Mouse (Mus musculus) CH12.LX (cell line): Measurements from ENCODE around the gene Cacna2d2. TPM values are rescaled to one million over a fixed set of nuclear protein-coding genes. Genes with fewer than 3 reads are reported as not detected.

Experiments
- DNase-seq: peaks from one replicate; pipeline ENCODE4 v3.0.0-alpha.2; 2013; ENCODE audit errors: extremely low read depth
- H3K27ac ChIP-seq: 2 replicates; pipeline ENCODE4 v1.5.1; 2012; ENCODE audit warnings: low read depth, mild to moderate bottlenecking, control low read depth, moderate library complexity; ENCODE audit not compliant: insufficient read depth
- H3K27me3 ChIP-seq: replicated peaks from 2 replicates; pipeline ENCODE3; 2012; ENCODE audit warnings: inconsistent platforms
- H3K36me3 ChIP-seq, 2 experiments: replicated peaks in 1 of 2; 2 replicates each; pipeline versions ENCODE3 to v1.6.1; 2012; ENCODE audit warnings: inconsistent platforms in 1 of 2, low read length in 1 of 2, mild to moderate bottlenecking in 1 of 2, mixed read lengths in 1 of 2, moderate library complexity in 1 of 2; ENCODE audit not compliant: control insufficient read depth in 1 of 2, insufficient read depth in 1 of 2
- H3K4me1 ChIP-seq, 2 experiments: 2 replicates each; pipeline ENCODE4 v1.6.1; 2012; ENCODE audit warnings: inconsistent platforms in 1 of 2, moderate library complexity in 1 of 2; ENCODE audit not compliant: insufficient read depth in 2 of 2, control insufficient read depth in 1 of 2
- H3K4me2 ChIP-seq: 2 replicates; pipeline ENCODE4 v1.6.1; 2012; ENCODE audit warnings: low read depth, mild to moderate bottlenecking, control low read depth; ENCODE audit not compliant: poor library complexity, insufficient read depth, severe bottlenecking
- H3K4me3 ChIP-seq, 3 experiments: fragments of 150-350 bp in 1 of 3; sonication (generic) in 1 of 3; replicated peaks in 1 of 3; 2 replicates each; pipeline versions ENCODE3 to v1.5.1; 2011 to 2012; ENCODE audit warnings: low read depth in 2 of 3, low read length in 2 of 3, mild to moderate bottlenecking in 2 of 3, moderate library complexity in 2 of 3, control low read depth in 1 of 3, improper control_type of control experiment in 1 of 3, inconsistent platforms in 1 of 3, mixed read lengths in 1 of 3; ENCODE audit not compliant: poor library complexity in 1 of 3
- H3K79me2 ChIP-seq: replicated peaks from 2 replicates; pipeline ENCODE4 v1.6.1; 2012; ENCODE audit warnings: mild to moderate bottlenecking, moderate library complexity; ENCODE audit not compliant: control insufficient read depth, poor library complexity, insufficient read depth, severe bottlenecking; ENCODE audit errors: extremely low read depth
- H3K9ac ChIP-seq: 2 replicates; pipeline ENCODE4 v1.6.1; 2012; ENCODE audit warnings: low read depth, mild to moderate bottlenecking, control low read depth, moderate library complexity; ENCODE audit not compliant: insufficient read depth
- H3K9me3 ChIP-seq: replicated peaks from 2 replicates; pipeline ENCODE3; 2012; ENCODE audit warnings: low read length, inconsistent platforms, mixed read lengths
- BHLHE40 ChIP-seq: IDR thresholded peaks from 2 replicates; pipeline ENCODE4 v1.6.1; 2011; ENCODE audit warnings: mild to moderate bottlenecking, low read depth, low read length, improper control_type of control experiment
- CTCF ChIP-seq, 2 experiments: IDR thresholded peaks in 1 of 2; conservative IDR thresholded peaks in 1 of 2; 2 replicates each; pipeline ENCODE4 v1.5.1; 2011 to 2012; ENCODE audit warnings: low read depth in 2 of 2, low read length in 2 of 2, improper control_type of control experiment in 1 of 2, inconsistent platforms in 1 of 2, mild to moderate bottlenecking in 1 of 2, moderate library complexity in 1 of 2
- E2F4 ChIP-seq: IDR thresholded peaks from 2 replicates; pipeline ENCODE4 v1.6.1; 2011; ENCODE audit warnings: low read depth, low read length, improper control_type of control experiment; ENCODE audit not compliant: insufficient replicate concordance
- ETS1 ChIP-seq: conservative IDR thresholded peaks from 2 replicates; pipeline ENCODE4 v1.6.1; 2012; ENCODE audit warnings: low read depth, mild to moderate bottlenecking, inconsistent platforms, low read length, improper control_type of control experiment, moderate library complexity
- IRF4 ChIP-seq: IDR thresholded peaks from 2 replicates; pipeline ENCODE4 v1.6.1; 2014; ENCODE audit warnings: low read depth, mild to moderate bottlenecking, inconsistent platforms, low read length, improper control_type of control experiment
- KAT2A ChIP-seq: IDR thresholded peaks from 2 replicates; pipeline ENCODE4 v1.6.1; 2012; ENCODE audit warnings: low read length, improper control_type of control experiment, inconsistent platforms; ENCODE audit not compliant: insufficient replicate concordance
- MEF2A ChIP-seq: IDR thresholded peaks from 2 replicates; pipeline ENCODE4 v1.6.1; 2014; ENCODE audit warnings: low read depth, mild to moderate bottlenecking, inconsistent platforms, low read length, improper control_type of control experiment, borderline replicate concordance
- MYC ChIP-seq: IDR thresholded peaks from 2 replicates; pipeline ENCODE4 v1.6.1; 2011; ENCODE audit warnings: low read depth, mild to moderate bottlenecking, improper control_type of control experiment, low read length
- PAX5 ChIP-seq: IDR thresholded peaks from 2 replicates; pipeline ENCODE4 v1.6.1; 2012; ENCODE audit warnings: low read length, inconsistent platforms, mixed read lengths
- POLR2A ChIP-seq: IDR thresholded peaks from 2 replicates; pipeline ENCODE4 v1.6.1; 2011; ENCODE audit warnings: low read depth, mild to moderate bottlenecking, improper control_type of control experiment, low read length
- POLR2AphosphoS2 ChIP-seq: IDR thresholded peaks from 2 replicates; pipeline ENCODE4 v1.6.1; 2011; ENCODE audit warnings: low read depth, low read length, improper control_type of control experiment
- RAD21 ChIP-seq: IDR thresholded peaks from 2 replicates; pipeline ENCODE4 v1.6.1; 2011; ENCODE audit warnings: low read depth, mild to moderate bottlenecking, low read length, improper control_type of control experiment, moderate library complexity
- RCOR1 ChIP-seq: conservative IDR thresholded peaks from 2 replicates; pipeline ENCODE4 v1.6.1; 2012; ENCODE audit warnings: low read depth, mild to moderate bottlenecking, inconsistent platforms, low read length, improper control_type of control experiment
- SIN3A ChIP-seq: IDR thresholded peaks from 2 replicates; pipeline ENCODE4 v1.6.1; 2012; ENCODE audit warnings: low read length, improper control_type of control experiment, inconsistent platforms
- SMC3 ChIP-seq: IDR thresholded peaks from 2 replicates; pipeline ENCODE4 v1.6.1; 2011; ENCODE audit warnings: low read depth, low read length, improper control_type of control experiment
- TBP ChIP-seq: conservative IDR thresholded peaks from 2 replicates; pipeline ENCODE4 v1.6.1; 2011; ENCODE audit warnings: low read depth, low read length, improper control_type of control experiment
- USF2 ChIP-seq: conservative IDR thresholded peaks from 2 replicates; pipeline ENCODE4 v1.6.1; 2011; ENCODE audit warnings: low read depth, low read length, improper control_type of control experiment
- ZMIZ1 ChIP-seq: IDR thresholded peaks from 2 replicates; pipeline ENCODE4 v1.6.1; 2012; ENCODE audit warnings: low read depth, mild to moderate bottlenecking, inconsistent platforms, low read length, improper control_type of control experiment
- dilution Hi-C: fragments of 300-500 bp; cut with MboI; formaldehyde crosslinking; loops from 2 replicates; pipeline ENCODE4 v1.14.3; 2020; ENCODE audit warnings: low sequenced_read_pairs; ENCODE audit not compliant: extremely low pct_unique_long_range_greater_than_20kb, extremely low pct_ligation_motif_present
- in situ Hi-C: fragments of 300-500 bp; cut with MboI; formaldehyde crosslinking; loops from 3 replicates; pipeline ENCODE4 v1.14.3; 2019; ENCODE audit warnings: low sequenced_read_pairs, low pct_ligation_motif_present, low pct_unique_long_range_greater_than_20kb, mixed read lengths
- polyA plus RNA-seq: library from polyadenylated mRNA; unstranded; fragments of >175 nt; gene quantifications from 2 replicates; pipeline ENCODE4 v1.2.1, GENCODE M21; 2012; ENCODE audit warnings: low read depth; ENCODE audit not compliant: insufficient read length
- total RNA-seq, 2 experiments: library from RNA; depleted of rRNA; stranded (reverse); fragments of 300-350 nt in 1 of 2; fragments of >200 nt in 1 of 2; gene quantifications; 2 replicates each; pipeline ENCODE4 v1.2.3; 2012 to 2014

Cacna2d2 gene
- total and polyA plus RNA-seq, 3 experiments, result 0.04 TPM; not detected in 2

DNA sequence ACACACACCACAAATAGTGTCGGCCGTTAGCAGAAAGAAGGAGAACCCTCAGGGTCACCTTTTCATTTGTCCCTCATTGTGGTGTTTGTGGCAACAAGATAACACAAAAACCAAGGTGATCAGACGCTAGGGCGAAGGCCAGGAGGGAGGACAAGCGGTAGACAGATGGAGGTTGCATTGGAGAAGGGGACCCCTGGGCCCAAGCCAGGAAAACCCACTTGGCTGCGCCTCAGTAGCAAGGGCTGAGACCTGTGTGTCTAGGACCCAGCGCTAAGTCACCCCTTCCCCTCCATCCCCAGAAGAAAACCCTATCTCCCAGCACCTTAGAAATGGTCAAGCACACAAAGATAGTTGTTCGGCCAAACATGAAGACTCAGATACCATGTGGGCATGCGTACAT lies 82.6 kb downstream of the Cacna2d2 start:
- H3K4me2 ChIP-seq, result no peak overlapping the region
- peaks cover 92% of the 10 kb centered on the region for H3K27me3 ChIP-seq
- DNase-seq, result no peak
- H3K4me3 ChIP-seq, result no peak overlapping the region
- in situ Hi-C loops, result loop anchor here (25.0 kb wide), 1 partner anchor 545 kb away; no protein-coding TSS in a partner anchor
- H3K36me3 ChIP-seq, result no peaks in the 10 kb centered on the region
- TF ChIP-seq POLR2A (no peak), MYC (no peak), RCOR1 (no peak), E2F4 (no peak), CTCF (conservative IDR thresholded peaks at IDR 0.05 in 1 of 2, IDR thresholded peaks at IDR 0.05 in 1 of 2; ENCODE audit: low read depth in 2 of 2, low read length in 2 of 2) (no peak), KAT2A (no peak), USF2 (no peak), ZMIZ1 (no peak), POLR2AphosphoS2 (no peak), TBP (no peak), PAX5 (no peak), IRF4 (no peak), SIN3A (no peak), ETS1 (no peak)
- H3K27ac ChIP-seq, result no peak overlapping the region
- dilution Hi-C loops, result no loop called here
- H3K79me2 ChIP-seq, result no peaks in the 10 kb centered on the region
- no peaks in the 10 kb centered on the region for H3K9me3 ChIP-seq
- H3K9ac ChIP-seq, result no peak overlapping the region
- H3K4me1 ChIP-seq, result peaks cover 0 to 3% of the 10 kb centered on the region in 2 experiments; a peak in 2 of 4 replicates

DNA sequence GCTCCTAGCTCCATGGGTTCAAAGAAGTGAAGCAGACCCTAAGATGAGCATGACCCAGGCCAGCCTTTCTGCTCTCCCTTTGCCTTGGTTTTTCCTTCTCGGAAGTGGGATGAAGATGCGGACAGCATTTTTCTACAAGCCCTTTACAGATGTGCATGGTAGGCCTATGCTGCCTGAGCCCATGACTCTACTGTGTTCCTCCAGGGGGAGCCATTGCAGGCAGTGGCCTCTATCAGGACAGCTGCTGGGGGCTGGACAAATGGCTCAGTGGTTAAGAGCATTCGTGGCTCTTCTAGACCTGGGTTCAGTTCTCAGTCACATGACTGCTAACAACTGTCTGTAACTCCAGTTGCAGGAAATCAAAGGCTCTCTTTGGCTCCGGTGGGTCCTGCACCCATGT lies 83.4 kb downstream of the Cacna2d2 start:
- no peaks in the 10 kb centered on the region for H3K79me2 ChIP-seq
- no peak overlapping the region for H3K4me3 ChIP-seq
- dilution Hi-C loops, result no loop called here
- no peaks in the 10 kb centered on the region for H3K36me3 ChIP-seq
- no peak overlapping the region for H3K4me2 ChIP-seq
- H3K9ac ChIP-seq, result no peak overlapping the region
- peak in 1 of 2 experiments; percentile 58; a peak in 2 of 4 replicates for TF ChIP-seq CTCF (conservative IDR thresholded peaks at IDR 0.05 in 1 of 2, IDR thresholded peaks at IDR 0.05 in 1 of 2; ENCODE audit: low read depth in 2 of 2, low read length in 2 of 2)
- TF ChIP-seq SMC3, result peak; percentile 30
- no peak for TF ChIP-seq MEF2A
- TF ChIP-seq RAD21, result peak; percentile 13
- TF ChIP-seq BHLHE40, result 0 out of 2 replicates have a peak, but pooled peaks have one; percentile 11
- H3K27ac ChIP-seq, result no peak overlapping the region
- in situ Hi-C loops, result loop anchor here (25.0 kb wide), 1 partner anchor 545 kb away; no protein-coding TSS in a partner anchor
- H3K9me3 ChIP-seq, result no peaks in the 10 kb centered on the region
- peaks cover 89% of the 10 kb centered on the region for H3K27me3 ChIP-seq
- peaks cover 0 to 3% of the 10 kb centered on the region in 2 experiments; a peak in 2 of 4 replicates for H3K4me1 ChIP-seq
- DNase-seq, result peak; percentile 12
